ENCODE assay signal across 18 mouse cellular contexts in the genomic region with DNA sequence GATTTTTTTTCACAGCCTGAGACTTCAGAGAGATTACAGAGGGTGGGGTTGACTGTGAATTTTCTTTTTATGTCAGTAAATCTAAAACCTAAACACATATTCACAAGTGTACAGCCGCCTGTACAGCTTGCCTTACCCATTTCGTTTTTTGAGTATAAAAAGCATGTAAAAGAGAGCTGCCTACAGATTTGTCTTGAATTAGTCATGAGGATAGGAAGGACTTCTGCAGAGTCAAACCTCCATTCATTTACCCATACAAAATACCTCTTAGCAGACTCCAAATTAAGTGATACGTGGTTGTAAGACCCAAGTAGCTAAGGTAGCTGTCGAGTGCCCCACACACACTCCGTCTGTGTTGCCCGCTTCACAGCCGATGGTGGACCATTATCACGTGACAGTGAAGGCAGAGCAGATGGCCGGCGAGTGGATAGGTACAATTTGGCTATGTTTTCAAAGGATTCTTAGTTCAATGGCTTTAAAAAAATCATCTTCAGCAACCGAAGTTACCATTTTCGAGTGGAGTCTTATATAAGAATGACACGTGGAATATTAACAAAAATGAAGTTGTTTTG.
"Had no signal": no experiment of that assay in that cellular context is flagged by ENCODE, and none has a peak within 500 bp of the region (broad histone marks: within the 10 kb centered on the region; RNA-seq: fewer than 3 reads in every experiment).

No protein-coding gene starts in this region.

- H3K9ac ChIP-seq: liver, embryonic 15.5 days; midbrain, embryonic 13.5 days; neural tube, embryonic 15.5 days had no signal

- H3K9me3 ChIP-seq: limb, embryonic 10.5 days; liver, embryonic 15.5 days; midbrain, embryonic 13.5 days; neural tube, embryonic 15.5 days had no signal

- H3K4me2 ChIP-seq: liver, embryonic 11.5 days; liver, embryonic 15.5 days; midbrain, embryonic 13.5 days; neural tube, embryonic 15.5 days had no signal

- H3K4me1 ChIP-seq: limb, embryonic 10.5 days; liver, embryonic 15.5 days; midbrain, embryonic 13.5 days; neural tube, embryonic 15.5 days had no signal

- ATAC-seq: lung, postnatal 0 days; midbrain, embryonic 13.5 days had no signal

- DNase-seq: kidney, adult 11 months; kidney, adult 9 months; kidney, postnatal 36 days; layer of hippocampus, adult 9-11 months; layer of hippocampus, postnatal 36 days; lung, adult 2 months; lung, postnatal 36 days; spleen, adult 18-20 months; thymus, adult 18-20 months; thymus, postnatal 14 days had no signal

- H3K27me3 ChIP-seq: liver, embryonic 15.5 days; midbrain, embryonic 13.5 days; neural tube, embryonic 15.5 days had no signal

- H3K27ac ChIP-seq: kidney, postnatal 0 days; limb, embryonic 10.5 days; liver, embryonic 15.5 days; midbrain, embryonic 13.5 days; neural tube, embryonic 15.5 days had no signal

- H3K36me3 ChIP-seq: limb, embryonic 10.5 days; liver, embryonic 15.5 days; midbrain, embryonic 13.5 days; neural tube, embryonic 15.5 days had no signal

- H3K4me3 ChIP-seq: limb, embryonic 10.5 days; liver, embryonic 15.5 days; midbrain, embryonic 13.5 days; myocyte; neural tube, embryonic 15.5 days had no signal
